Mouse (Mus musculus): ENCODE measurements at regions not wholly inside any gene's neighbourhood (a gene's known extent, or its start where the extent isn't known, plus 50 kb on each side); places are given as distances from the start of the nearest gene placed in this dataset.

DNA sequence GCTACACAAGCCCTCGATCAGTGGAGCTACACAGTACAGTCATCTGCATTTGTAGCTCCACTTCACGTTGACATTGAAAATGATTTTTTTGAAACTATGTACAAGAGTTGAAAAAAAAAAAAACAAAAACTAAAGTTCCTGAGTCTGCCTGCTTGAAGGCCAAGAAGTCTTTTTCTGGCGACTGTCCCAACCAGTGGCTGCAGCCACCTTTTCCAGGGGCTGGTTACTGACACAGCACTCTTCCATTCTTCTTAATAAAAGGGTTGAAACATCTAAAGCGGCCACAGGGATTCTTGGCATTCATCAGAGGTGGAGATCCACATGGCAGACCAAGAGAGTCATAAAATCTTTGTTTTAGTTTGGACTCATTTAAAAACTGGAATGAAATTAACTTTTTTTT lies 87.0 kb upstream of the Ptch1 start:
- Histone ChIP-seq H3K27ac (no peak overlapping the region), H3K4me3 (no peak overlapping the region)
- TF ChIP-seq CTCF (IDR thresholded peaks at IDR 0.05), result no peak
- no peak for DNase-seq (ENCODE audit: extremely low spot score in 1 of 2, low spot score in 2 of 2)
- intact Hi-C loops (cut with DNase I), result no loop called here

DNA sequence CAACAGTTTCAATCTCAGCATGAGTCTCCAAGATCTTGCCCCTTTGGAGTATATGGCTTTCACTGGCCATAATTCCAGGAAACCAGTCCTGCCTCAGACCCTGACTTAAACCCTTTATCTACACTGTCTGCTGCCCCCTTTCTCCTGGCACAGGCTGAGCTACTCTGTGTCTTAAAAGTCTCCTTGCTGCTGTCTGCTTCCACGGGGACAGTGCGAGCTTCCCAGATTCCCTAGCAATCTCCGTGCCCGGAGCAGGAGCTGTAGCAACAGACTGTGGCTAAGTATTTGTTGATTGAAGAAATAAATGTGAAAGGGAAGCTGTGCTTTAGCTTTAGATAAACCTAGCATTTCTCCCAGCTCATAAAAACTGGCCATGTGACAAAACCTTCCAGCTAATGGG lies 95.2 kb upstream of the Ptch1 start:
- Histone ChIP-seq H3K27ac (no peak overlapping the region), H3K4me3 (no peak overlapping the region)
- intact Hi-C loops (cut with DNase I), result no loop called here
- DNase-seq (ENCODE audit: extremely low spot score in 1 of 2, low spot score in 2 of 2), result no peak
- no peak for TF ChIP-seq CTCF (IDR thresholded peaks at IDR 0.05)

DNA sequence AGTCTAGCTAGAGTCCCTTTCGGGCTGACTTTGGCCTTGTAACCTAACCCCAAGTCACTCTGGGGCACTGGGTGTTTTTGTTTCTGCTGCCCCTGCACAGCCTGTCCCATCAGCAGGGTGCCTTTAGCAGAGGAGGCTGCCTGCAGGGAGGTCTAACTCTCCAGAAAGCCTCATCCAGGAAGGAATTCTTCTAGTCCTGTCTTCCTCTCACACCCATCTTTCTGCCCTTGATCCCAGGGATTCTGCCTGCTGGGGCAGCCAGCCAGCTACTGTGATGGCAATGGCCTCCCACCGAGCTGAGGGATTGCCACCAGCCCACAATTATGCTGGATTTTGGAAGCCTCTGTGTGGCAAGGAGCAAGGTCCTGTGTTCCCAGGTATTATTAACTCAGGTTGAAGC lies 95.6 kb upstream of the Ptch1 start:
- no peak for DNase-seq (ENCODE audit: extremely low spot score in 1 of 2, low spot score in 2 of 2)
- intact Hi-C loops (cut with DNase I), result no loop called here
- Histone ChIP-seq H3K4me3 (no peak overlapping the region), H3K27ac (no peak overlapping the region)
- TF ChIP-seq CTCF (IDR thresholded peaks at IDR 0.05), result no peak

- no peak for TF ChIP-seq CTCF (IDR thresholded peaks at IDR 0.05)
- H3K4me3 ChIP-seq, result no peak overlapping the region
- intact Hi-C loops (cut with DNase I), result no loop called here
- DNase-seq (ENCODE audit: extremely low spot score in 1 of 2, low spot score in 2 of 2), result no peak
- H3K27ac ChIP-seq, result no peak overlapping the region
Measured at GRCm38 (mm10) chr13:63672425-63672824, 99.0 kb upstream of the Ptch1 start.

- no peak overlapping the region for H3K27ac ChIP-seq
- no peak for TF ChIP-seq CTCF (IDR thresholded peaks at IDR 0.05)
- intact Hi-C loops (cut with DNase I), result no loop called here
- no peak overlapping the region for H3K4me3 ChIP-seq
- no peak for DNase-seq (ENCODE audit: extremely low spot score in 1 of 2, low spot score in 2 of 2)
Measured at GRCm38 (mm10) chr13:63677696-63678095, 104.3 kb upstream of the Ptch1 start.

DNA sequence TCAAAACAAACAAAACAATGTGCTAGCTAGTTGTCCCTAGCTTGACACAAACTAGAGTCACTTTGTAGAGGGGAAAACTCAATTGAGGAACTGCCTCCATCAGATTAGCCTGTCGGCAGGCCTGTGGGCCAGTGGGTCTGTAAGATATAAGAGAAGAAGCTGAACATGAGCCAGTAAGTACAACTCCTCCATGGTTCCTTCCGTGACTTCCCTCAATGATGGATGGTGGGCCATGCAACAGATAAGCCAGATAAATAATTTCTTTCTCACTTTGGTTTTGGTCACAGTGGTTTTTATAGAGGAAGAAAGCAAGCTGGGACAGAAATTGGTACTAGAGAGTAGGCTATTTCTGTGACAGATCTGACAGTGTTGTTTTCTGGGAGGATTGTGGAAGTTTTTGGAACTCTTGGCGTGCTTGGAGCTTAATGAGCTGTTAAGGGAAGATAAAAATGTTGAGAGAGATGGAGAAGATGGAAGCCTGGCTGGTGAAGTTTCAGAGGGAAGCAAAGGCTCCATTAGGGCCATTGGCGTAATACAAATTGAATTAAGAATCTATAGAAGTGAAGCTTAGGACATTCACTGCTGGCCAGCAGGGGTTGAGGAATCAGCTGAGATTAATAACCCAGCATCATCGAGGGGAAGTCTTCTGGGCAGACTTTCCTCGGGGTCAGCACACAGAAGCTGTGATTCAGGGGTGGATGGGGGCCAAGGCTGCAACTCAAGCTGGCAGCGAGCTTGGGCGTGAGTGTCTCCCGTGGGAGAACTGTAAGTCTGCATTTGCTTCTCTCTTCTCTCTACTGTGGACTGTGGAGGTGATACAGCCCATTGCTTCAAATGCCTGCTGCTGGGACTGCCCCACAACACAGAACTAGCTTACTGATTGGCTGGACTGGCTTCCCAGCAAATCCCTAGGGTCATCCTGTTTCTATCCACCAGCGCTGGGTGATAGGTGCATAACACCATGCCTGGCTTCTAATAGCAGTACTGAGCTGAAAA lies 105.2 kb upstream of the Ptch1 start:
- Histone ChIP-seq H3K4me3 (no peak overlapping the region), H3K27ac (no peak overlapping the region)
- intact Hi-C loops (cut with DNase I), result no loop called here
- no peak for DNase-seq (ENCODE audit: extremely low spot score in 1 of 2, low spot score in 2 of 2)
- no peak for TF ChIP-seq CTCF (IDR thresholded peaks at IDR 0.05)

GRCm38 (mm10) chr13:63682341-63682740 lies 108.9 kb upstream of the Ptch1 start:
- TF ChIP-seq CTCF (IDR thresholded peaks at IDR 0.05), result no peak
- intact Hi-C loops (cut with DNase I), result no loop called here
- H3K4me3 ChIP-seq, result no peak overlapping the region
- no peak for DNase-seq (ENCODE audit: extremely low spot score in 1 of 2, low spot score in 2 of 2)
- no peak overlapping the region for H3K27ac ChIP-seq

DNA sequence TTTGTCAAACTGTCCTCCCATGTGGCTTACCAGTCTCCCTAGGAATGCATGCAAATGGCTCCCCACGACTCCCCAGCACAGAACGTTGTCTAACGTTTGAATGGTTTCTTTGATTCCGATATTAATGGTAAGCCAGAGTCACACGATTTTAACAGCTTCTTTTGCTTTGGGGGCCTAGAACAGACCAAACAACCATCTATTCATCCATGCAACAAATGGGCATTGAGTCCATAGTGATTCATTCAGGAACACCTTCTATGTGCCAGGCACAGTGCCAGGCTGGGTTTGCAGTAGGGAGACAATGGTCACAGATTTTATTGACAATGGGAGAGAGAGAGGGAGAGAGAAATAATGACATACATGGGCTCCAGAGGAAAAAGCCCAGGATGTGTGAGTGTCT lies 118.6 kb upstream of the Ptch1 start:
- DNase-seq (ENCODE audit: extremely low spot score in 1 of 2, low spot score in 2 of 2), result peak in 1 of 2 experiments; percentile 23
- intact Hi-C loops (cut with DNase I), result no loop called here
- Histone ChIP-seq H3K4me3 (no peak overlapping the region), H3K27ac (no peak overlapping the region)
- no peak for TF ChIP-seq CTCF (IDR thresholded peaks at IDR 0.05)

DNA sequence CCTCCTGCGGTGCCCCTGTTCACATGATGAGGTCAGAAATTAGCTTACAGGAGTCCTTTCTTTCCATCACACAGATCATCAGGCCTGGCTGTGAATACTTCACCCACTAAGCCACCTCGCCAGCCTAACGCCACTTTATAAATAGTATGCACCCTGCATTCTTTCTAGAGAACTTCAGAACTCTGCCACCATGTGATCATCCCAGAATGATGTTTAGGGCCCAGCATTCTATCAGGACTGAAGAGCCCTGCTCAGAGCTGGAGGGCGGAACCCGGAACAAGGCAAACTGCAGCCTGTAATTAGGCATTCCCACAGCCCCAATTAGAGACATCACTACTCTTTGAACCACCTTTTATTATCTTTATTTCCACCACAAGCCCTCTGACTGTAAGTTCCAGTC lies 120.2 kb upstream of the Ptch1 start:
- Histone ChIP-seq H3K4me3 (no peak overlapping the region), H3K27ac (no peak overlapping the region)
- intact Hi-C loops (cut with DNase I), result no loop called here
- TF ChIP-seq CTCF (IDR thresholded peaks at IDR 0.05), result no peak
- no peak for DNase-seq (ENCODE audit: extremely low spot score in 1 of 2, low spot score in 2 of 2)

- TF ChIP-seq CTCF (IDR thresholded peaks at IDR 0.05), result peak; percentile 48
- no peak overlapping the region for H3K27ac ChIP-seq
- no peak for DNase-seq (ENCODE audit: extremely low spot score in 1 of 2, low spot score in 2 of 2)
- intact Hi-C loops (cut with DNase I), result loop anchor here (5.0 kb wide), 1 partner anchor 124 kb away; the partner anchor contains the start of gene Ptch1
- no peak overlapping the region for H3K4me3 ChIP-seq
Measured at GRCm38 (mm10) chr13:63696399-63696798, 118.6 kb upstream of the Ercc6l2 start.

DNA sequence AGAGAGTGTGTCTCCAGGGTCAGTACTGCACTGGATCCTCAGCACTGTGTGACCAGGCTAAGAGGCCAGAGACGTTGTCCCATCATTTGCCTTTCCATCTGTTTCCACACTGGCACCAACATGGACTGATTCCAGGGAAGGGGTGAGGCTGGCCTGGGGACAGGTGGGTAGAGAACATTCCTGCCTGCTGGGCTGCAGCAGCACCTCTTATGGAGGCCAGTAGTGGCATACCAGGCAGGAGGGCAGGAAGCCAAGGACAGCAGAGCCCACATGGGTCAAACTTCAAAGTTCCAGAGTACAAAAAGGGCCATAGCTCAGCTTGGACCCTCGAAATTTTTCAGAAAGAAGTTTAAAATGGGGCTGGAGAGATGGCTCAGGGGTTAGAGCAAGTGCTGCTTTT lies 115.4 kb upstream of the Ercc6l2 start:
- TF ChIP-seq CTCF (IDR thresholded peaks at IDR 0.05), result no peak
- intact Hi-C loops (cut with DNase I), result loop anchor here (5.0 kb wide), 1 partner anchor 127 kb away; the partner anchor contains the start of gene Ptch1
- no peak overlapping the region for H3K4me3 ChIP-seq
- no peak overlapping the region for H3K27ac ChIP-seq
- no peak for DNase-seq (ENCODE audit: extremely low spot score in 1 of 2, low spot score in 2 of 2)

DNA sequence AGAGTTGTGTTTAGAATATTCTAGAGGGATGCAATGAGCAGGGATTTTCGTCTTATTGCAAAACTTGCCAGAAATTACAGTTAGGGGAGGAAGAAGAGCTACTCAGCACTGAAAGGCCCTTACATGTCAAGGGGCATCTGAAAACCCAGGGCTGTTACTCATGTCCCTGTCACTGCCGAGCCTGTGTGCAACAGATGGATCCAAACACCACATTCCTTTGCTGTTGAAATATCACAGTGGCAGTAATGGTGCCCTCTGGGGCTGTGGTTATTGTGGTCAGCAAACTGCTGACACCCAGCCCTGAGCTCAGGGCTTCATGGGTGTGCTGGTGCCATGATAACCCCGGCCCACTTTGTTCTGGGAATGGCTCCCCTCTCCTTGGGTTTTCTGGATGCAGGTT lies 114.3 kb upstream of the Ercc6l2 start:
- no peak for DNase-seq (ENCODE audit: extremely low spot score in 1 of 2, low spot score in 2 of 2)
- no peak overlapping the region for H3K4me3 ChIP-seq
- TF ChIP-seq CTCF (IDR thresholded peaks at IDR 0.05), result no peak
- H3K27ac ChIP-seq, result no peak overlapping the region
- intact Hi-C loops (cut with DNase I), result no loop called here

All from left cerebral cortex, adult 2 months (tissue).